Mouse (Mus musculus): ENCODE data around the gene Dclk1. TPM values are rescaled to one million over a fixed set of nuclear protein-coding genes. Genes with fewer than 3 reads are reported as not detected.

Dclk1 gene
- polyA plus RNA-seq, 1 experiment from 2014 or later = 232 TPM

- 82% methylated on average over 3 of the region's 3 CpGs for WGBS
- no peak overlapping the region for H3K4me2 ChIP-seq
- H3K27me3 ChIP-seq (replicated peaks) = no peaks in the 10 kb centered on the region
- H3K36me3 ChIP-seq = no peaks in the 10 kb centered on the region
- ATAC-seq (ENCODE audit: low FRiP score) = no peak
- no peak overlapping the region for H3K27ac ChIP-seq (replicated peaks)
- no peak overlapping the region for H3K9ac ChIP-seq (replicated peaks)
- no peaks in the 10 kb centered on the region for H3K9me3 ChIP-seq (replicated peaks)
- H3K4me3 ChIP-seq (replicated peaks) = no peak overlapping the region
- peaks cover 5% of the 10 kb centered on the region; the same call in 1 of the 2 replicates for H3K4me1 ChIP-seq
Measured at GRCm38 (mm10) chr3:55223862-55224261, 18.3 kb upstream of the Dclk1 start.

- Histone ChIP-seq H3K4me1 (peaks cover 5% of the 10 kb centered on the region; the same call in 1 of the 2 replicates), H3K4me3 (replicated peaks) (no peak overlapping the region), H3K27me3 (replicated peaks) (no peaks in the 10 kb centered on the region), H3K27ac (replicated peaks) (no peak overlapping the region), H3K4me2 (peak overlapping the region; percentile 46), H3K36me3 (no peaks in the 10 kb centered on the region), H3K9me3 (replicated peaks) (no peaks in the 10 kb centered on the region), H3K9ac (replicated peaks) (no peak overlapping the region)
- 37% methylated on average over 18 of the region's 18 CpGs for WGBS
- peak; percentile 53; the same call in 1 of the 2 replicates for ATAC-seq (ENCODE audit: low FRiP score)
Measured at GRCm38 (mm10) chr3:55226501-55227213, 15.5 kb upstream of the Dclk1 start.

- 40% methylated on average over 4 of the region's 4 CpGs for WGBS
- peak overlapping the region; percentile 46 for H3K4me2 ChIP-seq
- H3K4me1 ChIP-seq = peaks cover 5% of the 10 kb centered on the region; the same call in 1 of the 2 replicates
- H3K27ac ChIP-seq (replicated peaks) = no peak overlapping the region
- H3K4me3 ChIP-seq (replicated peaks) = no peak overlapping the region
- H3K9me3 ChIP-seq (replicated peaks) = no peaks in the 10 kb centered on the region
- no peaks in the 10 kb centered on the region for H3K27me3 ChIP-seq (replicated peaks)
- ATAC-seq (ENCODE audit: low FRiP score) = no peak
- H3K9ac ChIP-seq (replicated peaks) = no peak overlapping the region
- H3K36me3 ChIP-seq = no peaks in the 10 kb centered on the region
Measured at GRCm38 (mm10) chr3:55227214-55227581, 15.0 kb upstream of the Dclk1 start.

- peak overlapping the region; percentile 84 for H3K9ac ChIP-seq (replicated peaks)
- peaks cover 7% of the 10 kb centered on the region for H3K36me3 ChIP-seq
- ATAC-seq (ENCODE audit: low FRiP score) = peak; percentile 95
- H3K4me3 ChIP-seq (replicated peaks) = peak overlapping the region; percentile 63
- peak overlapping the region; percentile 97 for H3K27ac ChIP-seq (replicated peaks)
- peaks cover 40% of the 10 kb centered on the region for H3K4me1 ChIP-seq
- peak overlapping the region; percentile 67 for H3K4me2 ChIP-seq
- no peaks in the 10 kb centered on the region for H3K9me3 ChIP-seq (replicated peaks)
- under 1% methylated on average over 45 of the region's 45 CpGs for WGBS
- no peaks in the 10 kb centered on the region for H3K27me3 ChIP-seq (replicated peaks)
Measured at GRCm38 (mm10) chr3:55242422-55243055, 375 bp downstream of the Dclk1 start.

GRCm38 (mm10) chr3:55243056-55243471, 900 bp downstream of the Dclk1 start:
- Histone ChIP-seq H3K4me2 (peak overlapping the region; percentile 67), H3K4me1 (peaks cover 45% of the 10 kb centered on the region), H3K9ac (replicated peaks) (peak overlapping the region; percentile 84), H3K36me3 (peaks cover 12% of the 10 kb centered on the region), H3K27ac (replicated peaks) (peak overlapping the region; percentile 97), H3K9me3 (replicated peaks) (no peaks in the 10 kb centered on the region), H3K4me3 (replicated peaks) (peak overlapping the region; percentile 63), H3K27me3 (replicated peaks) (no peaks in the 10 kb centered on the region)
- peak; percentile 71 for ATAC-seq (ENCODE audit: low FRiP score)
- under 1% methylated on average over 8 of the region's 8 CpGs for WGBS

GRCm38 (mm10) chr3:55244087-55244486, 1.9 kb downstream of the Dclk1 start:
- H3K9me3 ChIP-seq (replicated peaks) = no peaks in the 10 kb centered on the region
- H3K27ac ChIP-seq (replicated peaks) = peak overlapping the region; percentile 97
- H3K36me3 ChIP-seq = peaks cover 21% of the 10 kb centered on the region
- H3K4me1 ChIP-seq = peaks cover 55% of the 10 kb centered on the region
- peak overlapping the region; percentile 63 for H3K4me3 ChIP-seq (replicated peaks)
- no peaks in the 10 kb centered on the region for H3K27me3 ChIP-seq (replicated peaks)
- no peak for ATAC-seq (ENCODE audit: low FRiP score)
- peak overlapping the region; percentile 67 for H3K4me2 ChIP-seq
- WGBS = 30% methylated on average over 6 of the region's 6 CpGs
- peak overlapping the region; percentile 84 for H3K9ac ChIP-seq (replicated peaks)

GRCm38 (mm10) chr3:55246618-55247272, 4.6 kb downstream of the Dclk1 start:
- no peak overlapping the region for H3K9ac ChIP-seq (replicated peaks)
- H3K27me3 ChIP-seq (replicated peaks) = no peaks in the 10 kb centered on the region
- 89% methylated on average over 12 of the region's 12 CpGs for WGBS
- H3K36me3 ChIP-seq = peaks cover 23% of the 10 kb centered on the region
- H3K9me3 ChIP-seq (replicated peaks) = no peaks in the 10 kb centered on the region
- H3K4me2 ChIP-seq = no peak overlapping the region
- peaks cover 74% of the 10 kb centered on the region for H3K4me1 ChIP-seq
- ATAC-seq (ENCODE audit: low FRiP score) = no peak
- H3K27ac ChIP-seq (replicated peaks) = no peak overlapping the region
- no peak overlapping the region for H3K4me3 ChIP-seq (replicated peaks)

GRCm38 (mm10) chr3:55248048-55248447, 5.9 kb downstream of the Dclk1 start:
- Histone ChIP-seq H3K4me3 (replicated peaks) (no peak overlapping the region), H3K9ac (replicated peaks) (no peak overlapping the region), H3K4me2 (no peak overlapping the region), H3K36me3 (peaks cover 27% of the 10 kb centered on the region), H3K27ac (replicated peaks) (peak overlapping the region; percentile 39; the same call in 1 of the 2 replicates), H3K4me1 (peaks cover 69% of the 10 kb centered on the region), H3K9me3 (replicated peaks) (no peaks in the 10 kb centered on the region), H3K27me3 (replicated peaks) (no peaks in the 10 kb centered on the region)
- 69% methylated on average over 3 of the region's 3 CpGs for WGBS
- no peak for ATAC-seq (ENCODE audit: low FRiP score)

GRCm38 (mm10) chr3:55248508-55248907, 6.3 kb downstream of the Dclk1 start:
- H3K4me2 ChIP-seq = no peak overlapping the region
- H3K9me3 ChIP-seq (replicated peaks) = no peaks in the 10 kb centered on the region
- peaks cover 69% of the 10 kb centered on the region for H3K4me1 ChIP-seq
- no peak overlapping the region for H3K9ac ChIP-seq (replicated peaks)
- peak; percentile 71 for ATAC-seq (ENCODE audit: low FRiP score)
- peak overlapping the region; percentile 39; the same call in 1 of the 2 replicates for H3K27ac ChIP-seq (replicated peaks)
- 58% methylated on average over 6 of the region's 6 CpGs for WGBS
- peaks cover 30% of the 10 kb centered on the region for H3K36me3 ChIP-seq
- no peak overlapping the region for H3K4me3 ChIP-seq (replicated peaks)
- no peaks in the 10 kb centered on the region for H3K27me3 ChIP-seq (replicated peaks)

- peaks cover 53% of the 10 kb centered on the region for H3K4me1 ChIP-seq
- peaks cover 30% of the 10 kb centered on the region for H3K36me3 ChIP-seq
- H3K4me3 ChIP-seq (replicated peaks) = no peak overlapping the region
- H3K27me3 ChIP-seq (replicated peaks) = no peaks in the 10 kb centered on the region
- H3K9me3 ChIP-seq (replicated peaks) = no peaks in the 10 kb centered on the region
- 91% methylated on average over 2 of the region's 2 CpGs for WGBS
- no peak overlapping the region for H3K4me2 ChIP-seq
- no peak overlapping the region for H3K9ac ChIP-seq (replicated peaks)
- 0 out of 2 replicates have a peak overlapping the region, but pooled peaks have one; percentile 28 for H3K27ac ChIP-seq (replicated peaks)
- ATAC-seq (ENCODE audit: low FRiP score) = no peak
Measured at GRCm38 (mm10) chr3:55250631-55251030, 8.5 kb downstream of the Dclk1 start.

GRCm38 (mm10) chr3:55260139-55260538, 18.0 kb downstream of the Dclk1 start:
- Histone ChIP-seq H3K27me3 (replicated peaks) (no peaks in the 10 kb centered on the region), H3K27ac (replicated peaks) (peak overlapping the region; percentile 37; the same call in 1 of the 2 replicates), H3K4me3 (replicated peaks) (no peak overlapping the region), H3K4me2 (no peak overlapping the region), H3K36me3 (peaks cover 16% of the 10 kb centered on the region), H3K9ac (replicated peaks) (no peak overlapping the region), H3K9me3 (replicated peaks) (no peaks in the 10 kb centered on the region), H3K4me1 (peaks cover 17% of the 10 kb centered on the region)
- 68% methylated on average over 7 of the region's 7 CpGs for WGBS
- peak; percentile 32; the same call in 1 of the 2 replicates for ATAC-seq (ENCODE audit: low FRiP score)

Measured in neural tube, embryonic 15.5 days (tissue).